Comparison of ENCODE assay signal across 7 mouse cellular contexts in the genomic region with DNA sequence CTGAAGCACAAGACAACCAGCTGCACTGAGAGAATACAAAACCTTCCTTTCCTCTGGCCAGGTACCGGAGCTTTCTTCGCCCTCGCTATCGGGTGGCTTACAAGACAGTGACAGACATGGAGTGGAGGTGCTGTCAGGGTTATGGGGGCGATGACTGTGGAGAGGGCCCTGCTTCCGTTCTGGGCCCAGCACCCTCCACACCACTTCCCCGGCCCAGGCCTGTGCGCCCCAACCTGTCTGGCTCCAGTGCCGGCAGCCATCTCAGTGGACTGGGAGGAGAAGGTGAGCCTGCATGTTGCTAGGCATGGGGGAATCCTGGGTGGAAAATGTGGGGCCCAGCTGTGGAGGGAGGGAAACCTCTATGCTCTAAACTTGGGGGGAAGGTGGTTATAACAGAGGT. TPM values are rescaled to one million over a fixed set of nuclear protein-coding genes. Genes with fewer than 3 reads are reported as not detected.
DNase-seq lines count a peak whose midpoint lies in the region; ATAC-seq and TF ChIP-seq lines count a peak whose summit lies in the region.

No protein-coding gene starts in this region.

- in situ Hi-C loops in CH12.LX (cut with MboI; ENCODE audit: low pct_ligation_motif_present, low pct_unique_long_range_greater_than_20kb, low sequenced_read_pairs) = no loop called here

- H3K27ac ChIP-seq in CH12.LX (ENCODE audit: insufficient read depth, low read depth) = no peak overlapping the region
- peak overlapping the region; percentile 73 for H3K27ac ChIP-seq in bone marrow, adult 2 months (ENCODE audit: control insufficient read depth, insufficient read depth, low read depth, low read length, poor library complexity)
- peak overlapping the region; percentile 86 for H3K27ac ChIP-seq in hindbrain, embryonic 12.5 days
- peak overlapping the region; percentile 43 for H3K27ac ChIP-seq in midbrain, embryonic 12.5 days (replicated peaks)

- TF ChIP-seq EP300 in CH12.LX (IDR thresholded peaks at IDR 0.05; ENCODE audit: low read length) = no peak

- peaks cover 7 to 21% of the 10 kb centered on the region in 2 experiments for H3K4me1 ChIP-seq in CH12.LX (ENCODE audit: control insufficient read depth in 1 of 2, insufficient read depth in 2 of 2)
- peaks cover 5% of the 10 kb centered on the region for H3K4me1 ChIP-seq in bone marrow, adult 2 months (ENCODE audit: control insufficient read depth, insufficient read depth, low read length)
- peaks cover 39% of the 10 kb centered on the region for H3K4me1 ChIP-seq in hindbrain, embryonic 12.5 days
- H3K4me1 ChIP-seq in midbrain, embryonic 12.5 days = peaks cover 39% of the 10 kb centered on the region

- no peak for TF ChIP-seq POLR2A in CH12.LX (IDR thresholded peaks at IDR 0.05; ENCODE audit: low read depth, low read length)
- TF ChIP-seq POLR2A in bone marrow, adult 2 months (IDR thresholded peaks at IDR 0.05; ENCODE audit: borderline replicate concordance, control insufficient read depth, low read depth, low read length) = 0 out of 2 replicates have a peak, but pooled peaks have one; percentile 15

- TF ChIP-seq CTCF in CH12.LX (conservative IDR thresholded peaks at IDR 0.05 in 1 of 2, IDR thresholded peaks at IDR 0.05 in 1 of 2; ENCODE audit: low read depth in 2 of 2, low read length in 2 of 2) = no peak
- TF ChIP-seq CTCF in bone marrow, adult 2 months (IDR thresholded peaks at IDR 0.05; ENCODE audit: control insufficient read depth, insufficient read depth, low read length) = no peak

- WGBS in bone marrow, adult 2 months = 6% methylated on average over 9 of the region's 9 CpGs
- WGBS in hindbrain, embryonic 12.5 days = 62% methylated on average over 9 of the region's 9 CpGs
- WGBS in midbrain, embryonic 12.5 days = 72% methylated on average over 9 of the region's 9 CpGs

- no peak overlapping the region for H3K4me3 ChIP-seq in CH12.LX (replicated peaks in 1 of 3; ENCODE audit: low read depth in 2 of 3, low read length in 2 of 3, poor library complexity in 1 of 3)
- peak overlapping the region; percentile 44 for H3K4me3 ChIP-seq in bone marrow, adult 2 months (replicated peaks; ENCODE audit: control insufficient read depth, low read depth, low read length)
- H3K4me3 ChIP-seq in hindbrain, embryonic 12.5 days = peak overlapping the region; percentile 31
- H3K4me3 ChIP-seq in midbrain, embryonic 12.5 days = peak overlapping the region; percentile 16

- H3K79me2 ChIP-seq in CH12.LX (replicated peaks; ENCODE audit: control insufficient read depth, extremely low read depth, insufficient read depth, poor library complexity, severe bottlenecking) = no peaks in the 10 kb centered on the region

- peak; percentile 39 for ATAC-seq in hindbrain, embryonic 12.5 days (ENCODE audit: low FRiP score)
- peak; percentile 62 for ATAC-seq in midbrain, embryonic 12.5 days (ENCODE audit: low FRiP score, low read depth)

- H3K9ac ChIP-seq in CH12.LX (ENCODE audit: insufficient read depth, low read depth) = no peak overlapping the region
- H3K9ac ChIP-seq in hindbrain, embryonic 12.5 days = peak overlapping the region; percentile 55
- no peak overlapping the region for H3K9ac ChIP-seq in midbrain, embryonic 12.5 days (replicated peaks)

- dilution Hi-C loops in CH12.LX (cut with MboI; ENCODE audit: extremely low pct_ligation_motif_present, extremely low pct_unique_long_range_greater_than_20kb, low sequenced_read_pairs) = no loop called here

- H3K27me3 ChIP-seq in CH12.LX (replicated peaks) = peaks cover 45% of the 10 kb centered on the region
- no peaks in the 10 kb centered on the region for H3K27me3 ChIP-seq in hindbrain, embryonic 12.5 days
- H3K27me3 ChIP-seq in midbrain, embryonic 12.5 days = peaks cover 3% of the 10 kb centered on the region; the same call in 1 of the 2 replicates

- TF ChIP-seq RAD21 in CH12.LX (IDR thresholded peaks at IDR 0.05; ENCODE audit: low read depth, low read length) = no peak

- no peak for DNase-seq in CH12.LX (ENCODE audit: extremely low read depth)
- no peak for DNase-seq in layer of hippocampus, adult 18-20 months (ENCODE audit: low spot score in 2 of 2)
- DNase-seq in right cerebral cortex, postnatal 14 days = no peak
- no peak for DNase-seq in c-Kit-positive CD71-positive TER-119-positive erythroid progenitor cells, embryonic 14.5 days (ENCODE audit: low spot score)

- no peak overlapping the region for H3K4me2 ChIP-seq in CH12.LX (ENCODE audit: insufficient read depth, low read depth, poor library complexity, severe bottlenecking)
- peak overlapping the region; percentile 46 for H3K4me2 ChIP-seq in hindbrain, embryonic 12.5 days (replicated peaks)
- H3K4me2 ChIP-seq in midbrain, embryonic 12.5 days (replicated peaks) = peak overlapping the region; percentile 22; the same call in 1 of the 2 replicates

- no peaks in the 10 kb centered on the region for H3K36me3 ChIP-seq in CH12.LX (replicated peaks in 1 of 2; ENCODE audit: control insufficient read depth in 1 of 2, insufficient read depth in 1 of 2, low read length in 1 of 2)
- peaks cover 5% of the 10 kb centered on the region; the same call in 1 of the 2 replicates for H3K36me3 ChIP-seq in hindbrain, embryonic 12.5 days
- H3K36me3 ChIP-seq in midbrain, embryonic 12.5 days = 0 out of 2 replicates have a peak, but pooled peaks cover 2% of the 10 kb centered on the region

- H3K9me3 ChIP-seq in CH12.LX (replicated peaks; ENCODE audit: low read length) = no peaks in the 10 kb centered on the region
- H3K9me3 ChIP-seq in hindbrain, embryonic 12.5 days (replicated peaks) = no peaks in the 10 kb centered on the region
- H3K9me3 ChIP-seq in midbrain, embryonic 12.5 days = no peaks in the 10 kb centered on the region

TF ChIP-seq in CH12.LX, 34 proteins besides CTCF, POLR2A, EP300 and RAD21:
- TF ChIP-seq TCF12 (IDR thresholded peaks at IDR 0.05; ENCODE audit: low read depth, low read length) = no peak
- TF ChIP-seq MEF2A (IDR thresholded peaks at IDR 0.05; ENCODE audit: borderline replicate concordance, low read depth, low read length) = 0 out of 2 replicates have a peak, but pooled peaks have one; percentile 2
- no peak for TF ChIP-seq MAFK (IDR thresholded peaks at IDR 0.05; ENCODE audit: insufficient replicate concordance, low read length)
- no peak for TF ChIP-seq MAZ (IDR thresholded peaks at IDR 0.05; ENCODE audit: low read depth, low read length)
- TF ChIP-seq JUN (IDR thresholded peaks at IDR 0.05; ENCODE audit: insufficient read depth, low read depth, low read length) = no peak

RNA-seq across cellular contexts. Expression of gene Emilin1, which starts 2.3 kb away (rescaled TPM):
- total RNA-seq in CH12.LX (2012; rRNA removed) = 0.34 TPM in 2 replicates
- 0.05 and 0.11 TPM in 2 replicates for total RNA-seq in CH12.LX (2014; rRNA removed)
- polyA plus RNA-seq in CH12.LX (2012; ENCODE audit: insufficient read length, low read depth) = 0.33 and 0.63 TPM in 2 replicates
- 9.3 and 17.6 TPM in 2 replicates for polyA plus RNA-seq in bone marrow, adult 2 months (2011; ENCODE audit: insufficient read depth, insufficient read length, low replicate concordance, missing spikeins)
- polyA plus RNA-seq in hindbrain, embryonic 12.5 days (2016; fragmentation: Nextera tagmentation; extraction: Ambion mirVana) = 121 and 122 TPM in 2 replicates
- polyA plus RNA-seq in midbrain, embryonic 12.5 days (2016; fragmentation: Nextera tagmentation; extraction: Ambion mirVana) = 49.8 and 79.9 TPM in 2 replicates
- total RNA-seq in layer of hippocampus, adult 18-20 months (2021) = 1 to 10 TPM; 1.9 TPM

RNA-seq across cellular contexts. Expression of gene Khk, which starts 5.8 kb away (rescaled TPM):
- 3.7 and 5.7 TPM in 2 replicates for total RNA-seq in CH12.LX (2012; rRNA removed)
- total RNA-seq in CH12.LX (2014; rRNA removed) = 1.9 and 2.5 TPM in 2 replicates
- polyA plus RNA-seq in CH12.LX (2012; ENCODE audit: insufficient read length, low read depth) = 2.9 and 3.7 TPM in 2 replicates
- 42.6 and 45.4 TPM in 2 replicates for polyA plus RNA-seq in bone marrow, adult 2 months (2011; ENCODE audit: insufficient read depth, insufficient read length, low replicate concordance, missing spikeins)
- polyA plus RNA-seq in hindbrain, embryonic 12.5 days (2016; fragmentation: Nextera tagmentation; extraction: Ambion mirVana) = 5.6 and 7.1 TPM in 2 replicates
- 5.6 TPM in 2 replicates for polyA plus RNA-seq in midbrain, embryonic 12.5 days (2016; fragmentation: Nextera tagmentation; extraction: Ambion mirVana)
- 10 to 100 TPM; 14.8 to 16.3 TPM for total RNA-seq in layer of hippocampus, adult 18-20 months (2021)

RNA-seq across cellular contexts. Expression of gene Ost4, which starts 7.9 kb away (rescaled TPM):
- total RNA-seq in CH12.LX (2012; rRNA removed) (181 and 244 TPM in 2 replicates), CH12.LX (2014; rRNA removed) (221 and 263 TPM in 2 replicates)
- polyA plus RNA-seq in CH12.LX (2012; ENCODE audit: insufficient read length, low read depth) = 312 and 330 TPM in 2 replicates
- 147 and 148 TPM in 2 replicates for polyA plus RNA-seq in bone marrow, adult 2 months (2011; ENCODE audit: insufficient read depth, insufficient read length, low replicate concordance, missing spikeins)
- 256 and 303 TPM in 2 replicates for polyA plus RNA-seq in hindbrain, embryonic 12.5 days (2016; fragmentation: Nextera tagmentation; extraction: Ambion mirVana)
- polyA plus RNA-seq in midbrain, embryonic 12.5 days (2016; fragmentation: Nextera tagmentation; extraction: Ambion mirVana) = 298 and 304 TPM in 2 replicates
- 10 to 100 TPM; 97.5 to 98.5 TPM for total RNA-seq in layer of hippocampus, adult 18-20 months (2021)

RNA-seq across cellular contexts. Expression of gene Agbl5, which starts 27.0 kb away (rescaled TPM):
- 8.0 and 9.3 TPM in 2 replicates for total RNA-seq in CH12.LX (2012; rRNA removed)
- 3.5 and 4.1 TPM in 2 replicates for total RNA-seq in CH12.LX (2014; rRNA removed)
- 8.4 and 11.6 TPM in 2 replicates for polyA plus RNA-seq in CH12.LX (2012; ENCODE audit: insufficient read length, low read depth)
- 5.4 and 6.2 TPM in 2 replicates for polyA plus RNA-seq in bone marrow, adult 2 months (2011; ENCODE audit: insufficient read depth, insufficient read length, low replicate concordance, missing spikeins)
- 32.4 and 36.9 TPM in 2 replicates for polyA plus RNA-seq in hindbrain, embryonic 12.5 days (2016; fragmentation: Nextera tagmentation; extraction: Ambion mirVana)
- 30.6 and 32.1 TPM in 2 replicates for polyA plus RNA-seq in midbrain, embryonic 12.5 days (2016; fragmentation: Nextera tagmentation; extraction: Ambion mirVana)
- 10 to 100 TPM; 11.5 to 13.3 TPM for total RNA-seq in layer of hippocampus, adult 18-20 months (2021)

RNA-seq across cellular contexts. Expression of gene Cgref1, which starts 29.9 kb away (rescaled TPM):
- not detected in 2 replicates for total RNA-seq in CH12.LX (2012; rRNA removed)
- not detected in 2 replicates for total RNA-seq in CH12.LX (2014; rRNA removed)
- polyA plus RNA-seq in CH12.LX (2012; ENCODE audit: insufficient read length, low read depth) = not detected in 2 replicates
- 1.0 TPM in 1 of 2 replicates, not detected in the other for polyA plus RNA-seq in bone marrow, adult 2 months (2011; ENCODE audit: insufficient read depth, insufficient read length, low replicate concordance, missing spikeins)
- 12.4 and 14.2 TPM in 2 replicates for polyA plus RNA-seq in hindbrain, embryonic 12.5 days (2016; fragmentation: Nextera tagmentation; extraction: Ambion mirVana)
- polyA plus RNA-seq in midbrain, embryonic 12.5 days (2016; fragmentation: Nextera tagmentation; extraction: Ambion mirVana) = 7.8 and 9.0 TPM in 2 replicates
- 10 to 100 TPM; 15.0 to 16.2 TPM for total RNA-seq in layer of hippocampus, adult 18-20 months (2021)

Comparison
In these comparisons a context has a peak if more than half of its experiments do, and no peak if none do; other contexts are left out.
1. H3K4me3 ChIP-seq: peak in bone marrow, adult 2 months (single experiment), hindbrain, embryonic 12.5 days (single experiment) and midbrain, embryonic 12.5 days (single experiment); none in CH12.LX (0 of 3).